Mouse (Mus musculus): Measurements from ENCODE around the gene Fgfr2. TPM values are rescaled to one million over a fixed set of nuclear protein-coding genes. Genes with fewer than 3 reads are reported as not detected.

Fgfr2 gene
- polyA plus RNA-seq, 1 experiment from 2014 or later = 67.0 TPM

DNA sequence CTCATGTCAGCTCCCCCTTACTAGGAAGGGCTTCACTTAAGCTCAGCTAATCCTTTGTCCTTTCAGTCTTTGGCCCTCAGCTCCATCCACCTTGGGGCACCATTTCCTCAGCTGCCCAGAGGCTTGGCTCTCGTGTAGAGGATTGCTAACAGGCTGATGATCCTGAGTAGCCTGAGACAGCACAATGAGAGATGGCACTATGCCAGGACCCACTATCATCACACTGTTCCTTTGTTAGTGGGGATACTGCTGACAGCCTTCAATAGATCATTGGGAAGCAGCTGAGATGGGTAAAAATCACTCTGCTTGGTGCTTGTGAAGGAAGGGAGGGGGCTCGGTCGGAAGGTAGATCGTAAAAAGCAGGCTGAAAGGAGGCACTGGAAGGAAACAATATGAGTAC, 693.8 kb downstream of the Fgfr2 start:
- Histone ChIP-seq H3K27me3 (replicated peaks) (no peaks in the 10 kb centered on the region), H3K9me3 (no peaks in the 10 kb centered on the region), H3K4me1 (replicated peaks) (no peaks in the 10 kb centered on the region), H3K4me3 (replicated peaks) (no peak overlapping the region), H3K36me3 (no peaks in the 10 kb centered on the region), H3K27ac (no peak overlapping the region), H3K4me2 (replicated peaks) (no peak overlapping the region), H3K9ac (no peak overlapping the region)
- WGBS = 66% methylated on average over 4 of the region's 4 CpGs
- no peak for ATAC-seq

DNA sequence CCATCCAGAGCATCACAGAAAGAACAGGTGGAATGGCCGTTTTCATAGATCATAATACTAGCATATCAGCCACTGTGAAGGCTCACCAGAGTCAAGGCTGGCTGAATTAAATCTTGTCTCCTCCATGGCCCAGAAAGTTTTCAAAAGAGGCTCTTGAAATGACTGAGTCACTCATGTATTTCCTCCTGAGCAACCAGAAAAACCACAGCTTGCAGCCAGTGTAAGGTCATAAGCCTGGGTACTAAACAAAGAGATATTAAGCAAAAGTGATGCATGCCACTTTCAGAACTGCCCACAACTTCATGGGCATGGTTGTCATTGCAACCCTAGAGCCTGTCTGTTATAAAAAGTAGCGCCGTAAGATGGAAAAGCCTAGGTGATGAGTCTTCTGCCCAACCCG, 694.8 kb downstream of the Fgfr2 start:
- Histone ChIP-seq H3K36me3 (no peaks in the 10 kb centered on the region), H3K4me3 (replicated peaks) (no peak overlapping the region), H3K9ac (no peak overlapping the region), H3K9me3 (no peaks in the 10 kb centered on the region), H3K4me2 (replicated peaks) (no peak overlapping the region), H3K27ac (no peak overlapping the region), H3K27me3 (replicated peaks) (no peaks in the 10 kb centered on the region), H3K4me1 (replicated peaks) (no peaks in the 10 kb centered on the region)
- no peak for ATAC-seq
- 90% methylated on average over 4 of the region's 4 CpGs for WGBS

GRCm38 (mm10) chr7:132426069-132426468, 697.1 kb downstream of the Fgfr2 start:
- Histone ChIP-seq H3K9me3 (no peaks in the 10 kb centered on the region), H3K9ac (no peak overlapping the region), H3K36me3 (no peaks in the 10 kb centered on the region), H3K27ac (no peak overlapping the region), H3K4me1 (replicated peaks) (no peaks in the 10 kb centered on the region), H3K4me2 (replicated peaks) (no peak overlapping the region), H3K4me3 (replicated peaks) (no peak overlapping the region), H3K27me3 (replicated peaks) (no peaks in the 10 kb centered on the region)
- WGBS = 66% methylated on average over 5 of the region's 5 CpGs
- ATAC-seq = peak; percentile 51; the same call in 1 of the 2 replicates

DNA sequence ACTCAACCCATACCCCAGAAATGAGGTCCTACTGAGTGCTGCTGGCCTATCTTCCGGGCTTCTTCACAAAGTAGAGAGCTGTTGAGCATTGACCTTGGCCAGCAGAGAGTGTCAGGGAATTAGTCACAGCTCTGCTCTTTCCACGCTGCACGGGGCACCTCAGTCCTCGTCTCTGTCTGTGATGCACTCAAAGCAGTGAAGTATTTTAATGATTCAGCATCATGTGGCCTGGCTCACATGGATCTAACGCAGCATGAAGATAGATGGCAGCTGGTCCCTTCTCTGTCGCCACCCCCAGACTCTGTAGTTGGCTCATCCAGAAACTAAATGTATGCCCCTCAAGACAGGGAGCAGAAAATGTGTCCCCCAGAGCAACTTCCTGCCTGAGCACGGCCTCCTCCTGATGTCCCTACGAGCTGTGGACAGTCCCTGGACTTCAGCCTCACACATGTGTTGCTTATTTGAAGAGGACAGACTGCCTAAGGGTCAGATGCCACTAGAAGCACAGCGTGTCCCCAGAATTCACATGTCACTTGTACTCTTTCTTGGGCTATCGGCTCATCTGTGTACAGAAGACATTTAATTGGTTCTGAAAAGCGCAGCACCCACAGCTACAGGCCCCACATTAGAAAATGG, 697.7 kb downstream of the Fgfr2 start:
- Histone ChIP-seq H3K9me3 (no peaks in the 10 kb centered on the region), H3K4me3 (replicated peaks) (no peak overlapping the region), H3K27ac (no peak overlapping the region), H3K27me3 (replicated peaks) (no peaks in the 10 kb centered on the region), H3K9ac (no peak overlapping the region), H3K36me3 (no peaks in the 10 kb centered on the region), H3K4me2 (replicated peaks) (no peak overlapping the region), H3K4me1 (replicated peaks) (no peaks in the 10 kb centered on the region)
- 64% methylated on average over 11 of the region's 11 CpGs for WGBS
- ATAC-seq = 0 out of 2 replicates have a peak, but pooled peaks have one; percentile 23

DNA sequence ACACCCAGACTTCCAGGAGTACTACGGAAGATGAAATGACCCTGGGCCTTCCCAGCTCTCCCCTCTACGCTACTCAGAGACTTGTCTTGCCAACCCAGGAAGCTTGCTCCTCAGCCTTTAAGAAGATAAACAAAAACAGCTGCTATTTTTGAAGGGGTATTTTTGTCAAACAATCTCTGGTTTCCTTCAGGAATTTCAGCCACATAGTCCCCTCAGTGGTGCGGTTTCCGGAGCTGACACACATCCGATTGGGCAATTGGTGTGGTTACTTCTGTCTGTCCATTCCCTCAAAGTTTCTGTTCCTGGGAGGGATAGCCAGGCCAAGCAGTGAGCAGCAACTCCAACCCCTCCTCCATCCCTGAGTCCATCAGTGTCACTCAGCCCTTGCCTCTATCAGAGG, 699.6 kb downstream of the Fgfr2 start:
- no peak overlapping the region for H3K27ac ChIP-seq
- WGBS = 72% methylated on average over 5 of the region's 5 CpGs
- ATAC-seq = no peak

DNA sequence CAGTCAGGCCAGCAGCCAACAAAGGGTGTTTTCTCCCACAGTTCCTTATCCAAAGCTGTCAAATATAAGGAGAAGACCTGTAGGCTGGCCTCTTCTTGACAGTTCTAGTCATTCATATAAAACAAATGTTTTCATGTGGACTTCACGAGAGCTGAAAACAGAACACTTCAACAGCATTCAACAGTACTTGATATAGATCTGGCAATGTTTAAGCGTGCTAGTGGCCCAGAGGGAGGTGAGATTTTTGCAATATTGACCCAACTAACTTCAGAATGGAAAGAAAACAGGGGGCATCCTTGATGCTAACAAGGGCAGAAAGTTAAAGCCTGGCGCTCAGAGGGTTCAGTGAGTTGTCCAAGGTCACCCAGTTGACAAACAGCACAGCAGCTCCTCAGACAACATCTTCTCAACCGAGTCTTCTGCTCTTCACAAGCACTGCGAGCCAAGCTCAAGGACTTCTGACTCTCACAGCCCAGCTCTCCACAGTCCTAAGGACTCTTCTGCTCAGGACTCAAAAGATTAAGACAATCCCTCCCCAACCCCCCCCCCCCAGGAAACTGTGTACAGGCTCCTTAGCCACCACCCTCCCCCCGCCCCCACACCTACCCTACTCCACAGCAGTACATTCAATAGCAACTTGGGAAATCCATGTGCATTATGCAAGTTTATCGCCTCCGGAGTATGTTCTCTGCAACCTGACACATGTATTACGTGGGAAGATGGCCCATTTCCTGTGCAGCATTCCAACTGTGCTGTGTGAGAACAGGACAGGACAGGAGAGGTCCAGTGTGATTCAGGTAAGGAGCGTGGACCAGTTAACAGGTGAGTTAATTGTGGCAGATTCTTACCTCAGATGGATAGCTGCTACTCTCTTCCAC, 703.5 kb downstream of the Fgfr2 start:
- H3K4me2 ChIP-seq (replicated peaks) = no peak overlapping the region
- H3K27ac ChIP-seq = no peak overlapping the region
- no peaks in the 10 kb centered on the region for H3K36me3 ChIP-seq
- H3K9ac ChIP-seq = no peak overlapping the region
- 84% methylated on average over 10 of the region's 10 CpGs for WGBS
- no peaks in the 10 kb centered on the region for H3K9me3 ChIP-seq
- H3K27me3 ChIP-seq (replicated peaks) = no peaks in the 10 kb centered on the region
- no peak for ATAC-seq
- no peak overlapping the region for H3K4me3 ChIP-seq (replicated peaks)
- H3K4me1 ChIP-seq (replicated peaks) = no peaks in the 10 kb centered on the region

More for the DNA sequence above, 699.6 kb downstream of the Fgfr2 start:
- no peak overlapping the region for H3K4me3 ChIP-seq (replicated peaks)
- H3K9me3 ChIP-seq = no peaks in the 10 kb centered on the region
- H3K36me3 ChIP-seq = no peaks in the 10 kb centered on the region
- H3K4me2 ChIP-seq (replicated peaks) = no peak overlapping the region
- H3K9ac ChIP-seq = no peak overlapping the region
- H3K27me3 ChIP-seq (replicated peaks) = no peaks in the 10 kb centered on the region
- H3K4me1 ChIP-seq (replicated peaks) = no peaks in the 10 kb centered on the region

GRCm38 (mm10) chr7:132416866-132417265, 706.3 kb downstream of the Fgfr2 start:
- no peak for ATAC-seq
- no peaks in the 10 kb centered on the region for H3K9me3 ChIP-seq
- WGBS = 45% methylated on average over 9 of the region's 9 CpGs
- H3K9ac ChIP-seq = no peak overlapping the region
- H3K27ac ChIP-seq = no peak overlapping the region
- H3K36me3 ChIP-seq = no peaks in the 10 kb centered on the region
- H3K4me3 ChIP-seq (replicated peaks) = no peak overlapping the region
- no peaks in the 10 kb centered on the region for H3K4me1 ChIP-seq (replicated peaks)
- H3K4me2 ChIP-seq (replicated peaks) = no peak overlapping the region
- H3K27me3 ChIP-seq (replicated peaks) = no peaks in the 10 kb centered on the region

- H3K27me3 ChIP-seq (replicated peaks) = no peaks in the 10 kb centered on the region
- H3K4me2 ChIP-seq (replicated peaks) = no peak overlapping the region
- no peaks in the 10 kb centered on the region for H3K4me1 ChIP-seq (replicated peaks)
- no peak overlapping the region for H3K4me3 ChIP-seq (replicated peaks)
- no peak overlapping the region for H3K9ac ChIP-seq
- no peaks in the 10 kb centered on the region for H3K36me3 ChIP-seq
- ATAC-seq = no peak
- no peak overlapping the region for H3K27ac ChIP-seq
- H3K9me3 ChIP-seq = no peaks in the 10 kb centered on the region
Measured at GRCm38 (mm10) chr7:132415866-132416265, 707.3 kb downstream of the Fgfr2 start.

DNA sequence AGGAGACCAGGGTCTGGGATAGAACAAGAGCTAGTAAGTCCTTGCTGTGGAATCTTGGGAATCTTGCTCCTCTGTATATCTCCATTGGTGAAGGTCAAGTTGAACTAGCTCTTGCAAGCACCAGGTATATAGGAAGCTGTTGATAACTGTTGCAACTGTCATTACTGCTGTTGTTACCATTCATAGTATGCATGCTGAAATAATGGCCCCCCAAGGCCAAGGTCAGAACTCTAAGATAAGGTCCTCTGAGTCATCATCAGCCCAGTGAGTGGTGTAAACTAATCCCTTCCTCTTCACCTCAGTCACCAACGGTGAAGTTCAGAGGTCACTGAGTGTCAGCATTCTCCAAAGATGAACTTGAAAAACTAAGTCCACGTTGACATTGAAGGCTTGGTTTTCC, 710.6 kb downstream of the Fgfr2 start:
- H3K27me3 ChIP-seq (replicated peaks) = no peaks in the 10 kb centered on the region
- ATAC-seq = peak; percentile 39; the same call in 1 of the 2 replicates
- H3K9me3 ChIP-seq = no peaks in the 10 kb centered on the region
- no peak overlapping the region for H3K4me3 ChIP-seq (replicated peaks)
- 43% methylated on average over 2 of the region's 2 CpGs for WGBS
- H3K4me1 ChIP-seq (replicated peaks) = no peaks in the 10 kb centered on the region
- H3K9ac ChIP-seq = no peak overlapping the region
- H3K36me3 ChIP-seq = no peaks in the 10 kb centered on the region
- H3K4me2 ChIP-seq (replicated peaks) = no peak overlapping the region
- no peak overlapping the region for H3K27ac ChIP-seq

DNA sequence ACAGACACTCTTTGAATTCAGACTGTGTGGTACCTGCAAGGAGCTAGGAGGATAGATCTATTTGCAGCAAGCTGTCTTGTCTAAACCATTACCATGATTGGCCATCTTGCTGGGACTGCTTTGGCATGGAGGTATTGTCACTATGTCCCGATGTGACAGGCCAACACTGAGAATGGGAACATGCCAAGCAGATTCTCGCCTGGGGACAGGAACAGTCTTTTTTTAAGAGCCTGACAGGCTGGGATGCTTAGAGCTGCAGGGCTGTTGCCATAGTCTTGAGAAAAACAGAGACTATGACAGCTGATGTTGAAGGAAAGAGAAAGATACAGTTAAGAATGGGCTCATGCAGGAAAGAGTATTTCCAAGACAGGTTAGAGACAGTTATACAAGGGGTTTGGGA, 711.4 kb downstream of the Fgfr2 start:
- WGBS = 84% methylated on average over 2 of the region's 2 CpGs
- Histone ChIP-seq H3K4me2 (replicated peaks) (no peak overlapping the region), H3K9me3 (no peaks in the 10 kb centered on the region), H3K27me3 (replicated peaks) (no peaks in the 10 kb centered on the region), H3K27ac (no peak overlapping the region), H3K4me1 (replicated peaks) (peaks cover 4% of the 10 kb centered on the region; the same call in 1 of the 2 replicates), H3K36me3 (no peaks in the 10 kb centered on the region), H3K9ac (no peak overlapping the region), H3K4me3 (replicated peaks) (no peak overlapping the region)
- ATAC-seq = no peak

DNA sequence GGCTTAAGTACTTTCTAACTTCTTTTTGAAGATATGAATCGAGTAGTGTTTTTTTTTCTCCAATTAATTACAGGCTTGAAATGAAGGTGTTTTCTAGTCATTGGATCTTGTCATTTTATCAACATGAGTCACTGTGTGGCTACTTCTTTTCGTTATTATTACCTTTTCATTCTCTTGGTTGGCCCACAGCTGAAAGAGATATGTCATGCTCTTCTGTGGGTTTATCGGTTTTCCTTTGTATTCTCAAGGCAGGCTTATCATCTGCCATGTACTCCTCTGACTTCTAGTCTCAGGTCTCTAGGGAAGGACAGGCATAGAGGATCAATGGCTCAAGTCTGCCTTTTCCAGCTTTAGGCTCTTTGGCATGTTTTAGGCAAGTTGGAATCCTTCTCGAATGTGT, 712.2 kb downstream of the Fgfr2 start:
- Histone ChIP-seq H3K9me3 (no peaks in the 10 kb centered on the region), H3K9ac (no peak overlapping the region), H3K27me3 (replicated peaks) (no peaks in the 10 kb centered on the region), H3K4me1 (replicated peaks) (peaks cover 4% of the 10 kb centered on the region; the same call in 1 of the 2 replicates), H3K4me2 (replicated peaks) (no peak overlapping the region), H3K27ac (no peak overlapping the region), H3K36me3 (no peaks in the 10 kb centered on the region), H3K4me3 (replicated peaks) (no peak overlapping the region)
- ATAC-seq = no peak
- 93% methylated on average over 4 of the region's 4 CpGs for whole genome bisulfite sequencing

- no peak for ATAC-seq
- 87% methylated on average over 3 of the region's 3 CpGs for WGBS
Measured at GRCm38 (mm10) chr7:132409890-132410289, 713.3 kb downstream of the Fgfr2 start.

More at GRCm38 (mm10) chr7:132409890-132410289, 713.3 kb downstream of the Fgfr2 start:
- Histone ChIP-seq H3K36me3 (no peaks in the 10 kb centered on the region), H3K27me3 (replicated peaks) (no peaks in the 10 kb centered on the region), H3K9me3 (no peaks in the 10 kb centered on the region), H3K27ac (no peak overlapping the region), H3K9ac (no peak overlapping the region), H3K4me2 (replicated peaks) (no peak overlapping the region), H3K4me1 (replicated peaks) (peaks cover 4% of the 10 kb centered on the region; the same call in 1 of the 2 replicates), H3K4me3 (replicated peaks) (no peak overlapping the region)
